Mouse (Mus musculus) ES-E14 (cell line): ENCODE data around the gene C1qtnf5.

Experiments used
- CHD2 ChIP-seq: IDR thresholded peaks from 2 replicates; pipeline ENCODE4 v1.6.1; 2014; ENCODE audit warnings: mild to moderate bottlenecking, low read depth, low read length, inconsistent platforms
- HCFC1 ChIP-seq: IDR thresholded peaks from 2 replicates; pipeline ENCODE4 v1.6.1; 2012; ENCODE audit warnings: low read length, inconsistent platforms, borderline replicate concordance; ENCODE audit not compliant: insufficient read depth
- MAFK ChIP-seq: IDR thresholded peaks from 2 replicates; pipeline ENCODE4 v1.6.1; 2014; ENCODE audit warnings: mild to moderate bottlenecking, low read depth, low read length, inconsistent platforms; ENCODE audit not compliant: insufficient read depth
- ZC3H11A ChIP-seq: IDR thresholded peaks from 2 replicates; pipeline ENCODE4 v1.6.1; 2012; ENCODE audit warnings: low read depth, mild to moderate bottlenecking, inconsistent platforms, low read length, borderline replicate concordance
- ZNF384 ChIP-seq: IDR thresholded peaks from 2 replicates; pipeline ENCODE4 v1.6.1; 2012; ENCODE audit warnings: low read depth, low read length, inconsistent platforms

- TF ChIP-seq ZNF384 (no peak), HCFC1 (no peak), ZC3H11A (no peak), MAFK (no peak), CHD2 (no peak)
Measured at GRCm38 (mm10) chr9:44143421-44143820, 36.4 kb downstream of the C1qtnf5 start.
